Mouse (Mus musculus) kidney, embryonic 16.5 days (tissue): ENCODE results near the gene Slc35f1. TPM values are rescaled to one million over a fixed set of nuclear protein-coding genes. Genes with fewer than 3 reads are reported as not detected.
A peak's percentile ranks its signal among the peaks of the same experiment; 100 is the strongest.

Experiments used
- ATAC-seq: fragments of 200-750 bp; cut with Nextera tagmentation; 2 replicates; pipeline ENCODE4 v1.8.0; 2017; ENCODE audit warnings: moderate TSS enrichment; ENCODE audit not compliant: low FRiP score, low TSS enrichment
- H3K27ac ChIP-seq: fragments of 300-500 bp; sonication (generic); 2 replicates; pipeline ENCODE4 v1.5.1; 2014; ENCODE audit warnings: low read length
- H3K27me3 ChIP-seq: fragments of 300-500 bp; sonication (generic); 2 replicates; pipeline ENCODE4 v1.6.1; 2014; ENCODE audit warnings: low read length, control low read depth, mixed read lengths; ENCODE audit not compliant: insufficient read depth
- H3K36me3 ChIP-seq: fragments of 300-500 bp; sonication (generic); 2 replicates; pipeline ENCODE4 v1.6.1; 2014; ENCODE audit warnings: low read length, control low read depth, mixed read lengths; ENCODE audit not compliant: insufficient read depth
- H3K4me1 ChIP-seq: fragments of 300-500 bp; sonication (generic); 2 replicates; pipeline ENCODE4 v1.6.1; 2014; ENCODE audit warnings: low read length, control low read depth, mixed read lengths; ENCODE audit not compliant: insufficient read depth
- H3K4me2 ChIP-seq: fragments of 300-500 bp; sonication (generic); replicated peaks from 2 replicates; pipeline ENCODE4 v1.6.1; 2014; ENCODE audit warnings: low read depth, low read length
- H3K4me3 ChIP-seq: fragments of 300-500 bp; sonication (generic); 2 replicates; pipeline ENCODE4 v1.5.1; 2014; ENCODE audit warnings: mild to moderate bottlenecking, low read length
- H3K9ac ChIP-seq: fragments of 300-500 bp; sonication (generic); replicated peaks from 2 replicates; pipeline ENCODE4 v1.6.1; 2014; ENCODE audit warnings: low read length
- H3K9me3 ChIP-seq: fragments of 300-500 bp; sonication (generic); 2 replicates; pipeline ENCODE4 v1.6.1; 2016; ENCODE audit warnings: low read length, control low read depth
- WGBS: fragments of 180-500 bp; shearing (Covaris S2); extraction: QIAGEN DNeasy Blood & Tissue Kit; methylation state at CpG from one replicate; pipeline ENCODE4 v1.1.7; 2014; 5-methylcytosine and 5-hydroxymethylcytosine counted together
- polyA plus RNA-seq: library from polyadenylated mRNA; unstranded; fragments of >200 nt; fragmentation: Nextera tagmentation; extraction: Ambion mirVana; gene quantifications from 2 replicates; pipeline ENCODE4 v1.2.1, GENCODE M21; 2015

The Slc35f1 gene
- polyA plus RNA-seq, 1 experiment from 2014 or later: 4.2 TPM

GRCm38 (mm10) chr10:53115673-53116398, 425.5 kb downstream of the Slc35f1 start:
- no peaks in the 10 kb centered on the region for H3K9me3 ChIP-seq
- no peak overlapping the region for H3K4me2 ChIP-seq
- H3K4me1 ChIP-seq: 0 out of 2 replicates have a peak, but pooled peaks cover 7% of the 10 kb centered on the region
- no peak overlapping the region for H3K9ac ChIP-seq
- no peaks in the 10 kb centered on the region for H3K27me3 ChIP-seq
- no peaks in the 10 kb centered on the region for H3K36me3 ChIP-seq
- 43% methylated on average over 7 of the region's 7 CpGs for WGBS
- no peak; the same call in 1 of the 2 replicates for ATAC-seq
- no peak overlapping the region for H3K4me3 ChIP-seq
- H3K27ac ChIP-seq: peak overlapping the region; percentile 46

- Histone ChIP-seq H3K4me2 (no peak overlapping the region), H3K4me3 (no peak overlapping the region), H3K9ac (no peak overlapping the region), H3K36me3 (no peaks in the 10 kb centered on the region), H3K27ac (no peak overlapping the region), H3K9me3 (no peaks in the 10 kb centered on the region), H3K4me1 (0 out of 2 replicates have a peak, but pooled peaks cover 7% of the 10 kb centered on the region), H3K27me3 (no peaks in the 10 kb centered on the region)
- WGBS: 98% methylated on average over 2 of the region's 2 CpGs
- ATAC-seq: no peak
These were observed 430.3 kb downstream of the Slc35f1 start for GRCm38 (mm10) chr10:53120608-53121007.

DNA sequence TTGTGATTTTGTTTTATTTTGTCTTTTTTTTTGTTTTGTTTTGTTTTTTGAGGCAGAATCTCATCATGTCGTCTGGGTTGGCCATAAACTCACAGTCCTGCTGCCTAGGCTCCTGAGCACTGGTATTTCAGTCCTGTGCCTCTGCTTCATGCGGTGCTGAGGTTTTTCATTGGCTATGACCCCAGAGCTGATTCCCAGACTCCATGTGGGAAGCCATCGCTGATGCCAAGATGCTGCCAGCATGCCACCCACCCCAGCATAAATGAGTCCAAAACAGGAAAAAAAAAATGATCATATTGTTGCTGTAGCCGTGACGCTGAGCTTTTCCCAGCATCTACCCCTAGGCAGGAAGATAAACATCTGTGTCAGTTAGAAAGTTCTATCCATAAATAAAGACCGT, 434.0 kb downstream of the Slc35f1 start:
- no peaks in the 10 kb centered on the region for H3K9me3 ChIP-seq
- no peak overlapping the region for H3K27ac ChIP-seq
- no peak overlapping the region for H3K9ac ChIP-seq
- H3K4me2 ChIP-seq: no peak overlapping the region
- H3K4me1 ChIP-seq: no peaks in the 10 kb centered on the region
- WGBS: 57% methylated on average over 6 of the region's 6 CpGs
- H3K4me3 ChIP-seq: no peak overlapping the region
- no peak for ATAC-seq
- no peaks in the 10 kb centered on the region for H3K36me3 ChIP-seq
- no peaks in the 10 kb centered on the region for H3K27me3 ChIP-seq

GRCm38 (mm10) chr10:53132707-53133106, 442.4 kb downstream of the Slc35f1 start:
- H3K27me3 ChIP-seq: no peaks in the 10 kb centered on the region
- no peak overlapping the region for H3K27ac ChIP-seq
- no peak for ATAC-seq
- no peak overlapping the region for H3K4me2 ChIP-seq
- no peak overlapping the region for H3K4me3 ChIP-seq
- H3K9ac ChIP-seq: no peak overlapping the region
- H3K36me3 ChIP-seq: no peaks in the 10 kb centered on the region
- no peaks in the 10 kb centered on the region for H3K4me1 ChIP-seq
- H3K9me3 ChIP-seq: no peaks in the 10 kb centered on the region
- WGBS: 59% methylated on average over 1 of the region's 1 CpGs

DNA sequence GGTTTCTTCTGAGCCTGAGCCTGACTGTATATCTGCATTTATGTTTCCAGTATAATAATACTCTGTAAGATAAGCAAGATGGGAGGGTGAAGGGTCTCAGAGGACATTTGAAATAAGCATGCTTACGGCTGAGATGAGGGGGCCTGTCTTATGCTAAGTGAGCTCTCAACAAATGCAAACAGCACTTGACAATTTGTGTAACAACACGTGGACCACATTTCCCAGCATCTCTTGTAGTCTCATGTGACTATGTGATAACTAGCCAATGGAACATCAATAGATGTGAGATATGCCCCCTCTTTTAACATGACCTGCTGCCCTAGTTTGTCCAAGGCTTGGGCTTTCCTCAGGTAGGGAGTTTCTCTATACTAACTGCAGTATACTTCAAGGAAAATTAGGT, 460.0 kb downstream of the Slc35f1 start:
- H3K4me3 ChIP-seq: no peak overlapping the region
- no peak overlapping the region for H3K9ac ChIP-seq
- H3K27ac ChIP-seq: no peak overlapping the region
- no peaks in the 10 kb centered on the region for H3K27me3 ChIP-seq
- no peaks in the 10 kb centered on the region for H3K36me3 ChIP-seq
- no peaks in the 10 kb centered on the region for H3K4me1 ChIP-seq
- no peak for ATAC-seq
- H3K4me2 ChIP-seq: no peak overlapping the region
- WGBS: 88% methylated on average over 2 of the region's 2 CpGs
- no peaks in the 10 kb centered on the region for H3K9me3 ChIP-seq

DNA sequence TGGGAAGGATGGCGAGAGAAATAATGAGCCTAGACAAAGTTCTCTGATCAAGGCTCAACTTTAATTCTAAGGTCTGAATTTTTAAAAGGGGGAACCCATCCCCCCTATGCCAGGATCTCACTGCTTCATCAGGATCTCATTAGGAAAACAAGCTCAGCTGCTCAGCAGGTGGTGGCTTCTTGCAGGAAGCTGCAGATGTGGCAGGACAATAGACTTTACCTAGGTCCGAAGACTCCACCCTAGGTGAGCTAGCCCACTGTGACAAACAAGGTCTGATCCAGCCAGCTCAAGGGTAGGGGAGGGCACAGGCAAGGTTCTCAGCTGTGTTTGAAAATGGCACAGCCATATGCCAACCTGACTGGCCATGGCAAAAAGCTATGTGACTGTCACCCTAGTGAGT, 460.6 kb downstream of the Slc35f1 start:
- no peaks in the 10 kb centered on the region for H3K9me3 ChIP-seq
- H3K9ac ChIP-seq: no peak overlapping the region
- no peak for ATAC-seq
- H3K4me1 ChIP-seq: no peaks in the 10 kb centered on the region
- H3K4me3 ChIP-seq: no peak overlapping the region
- no peaks in the 10 kb centered on the region for H3K36me3 ChIP-seq
- no peak overlapping the region for H3K27ac ChIP-seq
- 78% methylated on average over 2 of the region's 2 CpGs for WGBS
- no peaks in the 10 kb centered on the region for H3K27me3 ChIP-seq
- H3K4me2 ChIP-seq: no peak overlapping the region

- ATAC-seq: no peak
- H3K9ac ChIP-seq: no peak overlapping the region
- no peak overlapping the region for H3K27ac ChIP-seq
These were observed 466.0 kb downstream of the Slc35f1 start for GRCm38 (mm10) chr10:53156374-53156773.

DNA sequence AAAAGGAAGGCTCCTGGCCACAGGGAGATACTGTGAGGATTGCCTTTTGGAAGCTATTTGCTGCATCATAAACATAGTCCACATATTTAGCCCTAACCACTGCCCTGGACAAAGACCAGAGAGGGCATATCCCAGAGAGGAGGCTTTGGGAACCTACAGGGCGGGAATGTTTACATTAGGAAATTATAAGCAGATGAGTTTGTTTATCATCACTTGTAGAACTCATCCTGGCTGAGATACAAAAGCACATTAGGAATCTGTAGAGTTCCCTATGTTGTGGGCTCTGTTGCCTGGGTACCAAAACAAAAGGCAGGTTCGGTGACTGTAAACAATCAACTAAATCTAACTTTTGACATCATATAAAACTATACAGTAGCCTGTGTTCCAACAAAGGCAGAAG, 467.4 kb downstream of the Slc35f1 start:
- Histone ChIP-seq H3K36me3 (no peaks in the 10 kb centered on the region), H3K27me3 (no peaks in the 10 kb centered on the region), H3K4me2 (no peak overlapping the region), H3K27ac (no peak overlapping the region), H3K9ac (no peak overlapping the region), H3K4me1 (no peaks in the 10 kb centered on the region), H3K9me3 (no peaks in the 10 kb centered on the region), H3K4me3 (no peak overlapping the region)
- 90% methylated on average over 2 of the region's 2 CpGs for WGBS
- ATAC-seq: no peak

More at GRCm38 (mm10) chr10:53156374-53156773, 466.0 kb downstream of the Slc35f1 start:
- Histone ChIP-seq H3K4me1 (no peaks in the 10 kb centered on the region), H3K4me2 (no peak overlapping the region), H3K27me3 (no peaks in the 10 kb centered on the region), H3K4me3 (no peak overlapping the region), H3K9me3 (no peaks in the 10 kb centered on the region), H3K36me3 (no peaks in the 10 kb centered on the region)
- 50% methylated on average over 7 of the region's 7 CpGs for WGBS
